Mouse (Mus musculus) kidney, adult 11 months (tissue): Measurements from ENCODE around the gene 3425401B19Rik.
A peak's percentile ranks its signal among the peaks of the same experiment; 100 is the strongest.

Experiments
- DNase-seq: peaks from one replicate; pipeline ENCODE4 v3.0.0; 2022

The 3425401B19Rik gene

DNA sequence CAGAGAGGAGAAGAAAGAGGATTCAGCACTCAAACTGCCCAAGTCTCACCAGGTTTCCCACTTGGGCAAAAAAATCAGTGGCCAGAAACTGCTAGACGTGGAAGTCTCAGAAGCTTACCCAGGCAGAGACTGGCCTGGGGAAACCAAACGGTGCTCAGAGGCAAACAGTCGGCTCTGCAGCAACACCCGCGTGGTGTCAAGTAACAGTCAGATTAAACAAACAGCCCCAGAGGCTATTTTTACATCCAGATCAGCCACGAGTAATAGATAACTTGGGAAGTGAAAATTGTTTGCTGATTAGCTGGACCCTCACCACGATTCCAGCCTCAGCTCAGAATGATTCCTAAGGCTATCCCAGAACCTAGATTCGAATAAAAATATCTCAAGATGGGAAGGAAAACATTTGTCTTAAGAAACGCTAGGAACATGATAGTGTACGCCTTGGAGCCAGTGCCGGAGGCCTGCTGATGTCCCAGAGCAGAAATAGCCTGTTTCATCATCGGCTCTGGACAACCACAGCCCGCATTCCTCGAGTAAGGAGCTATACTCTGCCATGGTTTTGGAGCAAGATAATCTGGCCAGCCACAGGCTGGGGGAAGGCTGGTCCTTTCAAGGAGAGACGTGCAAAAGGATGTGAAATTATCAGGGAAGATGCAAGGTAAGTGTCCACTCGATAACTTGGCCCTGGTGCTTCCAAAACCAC, at the start of gene 3425401B19Rik:
Gene 3425401B19Rik, minus strand, starts transcription at position 170 of the 703 bp plus-strand sequence.
- no peak for DNase-seq

DNA sequence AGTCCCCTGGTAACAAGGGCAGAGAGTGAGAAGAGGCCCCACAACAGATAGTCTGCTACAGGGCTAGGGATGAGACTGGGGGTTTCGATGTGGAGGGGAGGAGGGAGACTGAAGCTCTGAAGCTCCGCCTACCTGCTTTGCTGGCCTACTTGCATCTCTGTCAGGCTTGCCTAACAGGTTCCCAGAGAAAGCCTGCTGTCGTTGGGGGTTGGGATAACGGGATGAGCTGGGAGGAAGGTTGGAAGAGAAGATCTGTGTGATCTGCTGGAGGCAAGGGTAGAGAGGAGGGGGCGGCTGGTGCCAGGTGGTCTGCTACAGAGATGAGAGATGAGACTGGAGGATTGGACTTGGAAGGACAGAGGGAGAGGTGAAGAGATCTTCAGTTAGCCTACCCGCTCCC, 47.9 kb upstream of the 3425401B19Rik start:
- no peak for DNase-seq

DNA sequence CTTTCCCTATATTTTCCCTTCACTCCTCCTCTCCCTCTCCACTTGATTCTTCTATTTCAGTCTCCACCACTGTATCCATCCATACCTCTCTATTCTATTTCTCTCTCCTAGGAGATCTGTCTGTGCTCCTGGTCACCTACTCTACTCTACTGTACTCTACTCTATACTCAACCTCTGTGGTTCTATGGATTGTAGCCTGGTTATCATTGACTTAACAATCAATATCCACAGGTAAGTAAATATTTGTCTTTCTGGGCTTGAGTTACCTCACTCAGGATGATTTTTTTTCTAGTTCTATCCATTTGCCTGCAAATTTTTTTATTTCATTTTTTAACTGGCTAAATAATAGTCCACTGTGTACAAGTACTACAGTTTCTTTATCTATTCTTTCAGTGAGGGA, 41.8 kb upstream of the 3425401B19Rik start:
- DNase-seq, result no peak

DNA sequence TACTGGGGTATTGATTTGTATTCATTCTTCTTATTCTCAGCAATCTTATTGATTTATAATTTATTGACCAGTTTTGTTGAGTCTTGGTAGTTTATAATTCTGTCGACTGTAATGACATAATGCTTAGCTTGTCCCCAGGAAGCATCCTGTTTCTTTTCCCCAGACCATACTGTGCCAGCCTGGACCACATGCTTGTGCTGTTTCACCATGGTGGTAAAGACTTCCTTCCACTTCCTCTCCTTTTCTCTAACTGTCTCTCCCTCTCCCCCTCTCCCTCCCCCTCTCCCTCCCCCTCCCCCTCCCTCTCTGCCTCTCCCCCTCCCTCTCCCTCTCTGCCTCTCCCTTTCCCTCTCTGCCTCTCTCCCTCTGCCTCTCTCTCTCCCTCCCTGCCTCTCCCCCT, 36.4 kb upstream of the 3425401B19Rik start:
- DNase-seq, result no peak

DNA sequence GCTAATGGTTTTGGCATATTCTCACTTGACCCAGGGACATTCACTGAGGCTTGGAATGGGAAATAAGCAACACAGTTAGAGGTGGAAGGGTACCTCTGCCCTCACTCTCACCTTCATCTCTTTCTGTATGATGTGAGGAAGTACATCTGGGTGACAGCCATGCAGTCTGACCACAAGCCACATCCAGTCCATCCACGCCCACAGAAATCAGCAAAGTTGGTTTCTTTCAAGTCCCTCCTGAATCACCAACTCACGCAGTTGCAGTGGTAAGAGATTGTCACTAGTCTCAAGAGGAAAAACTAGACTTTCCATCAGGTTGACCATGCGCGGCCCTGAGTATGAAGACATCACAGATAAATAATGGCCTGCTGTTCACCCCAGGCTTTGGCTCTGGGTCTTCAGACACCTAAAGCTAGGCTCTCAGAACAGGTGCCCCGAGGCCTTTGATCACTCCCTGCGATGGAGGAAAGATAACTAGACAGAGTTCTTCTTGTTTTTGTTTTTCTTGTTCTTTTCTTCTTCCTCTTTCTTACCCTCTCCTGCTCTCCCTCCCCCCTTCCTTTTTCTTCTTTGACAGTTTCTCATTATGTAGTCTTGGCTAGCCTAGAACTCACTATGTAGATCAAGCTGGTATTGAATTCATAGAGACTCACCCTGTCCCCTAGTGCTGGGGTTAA, 31.8 kb upstream of the 3425401B19Rik start:
- DNase-seq, result no peak

DNA sequence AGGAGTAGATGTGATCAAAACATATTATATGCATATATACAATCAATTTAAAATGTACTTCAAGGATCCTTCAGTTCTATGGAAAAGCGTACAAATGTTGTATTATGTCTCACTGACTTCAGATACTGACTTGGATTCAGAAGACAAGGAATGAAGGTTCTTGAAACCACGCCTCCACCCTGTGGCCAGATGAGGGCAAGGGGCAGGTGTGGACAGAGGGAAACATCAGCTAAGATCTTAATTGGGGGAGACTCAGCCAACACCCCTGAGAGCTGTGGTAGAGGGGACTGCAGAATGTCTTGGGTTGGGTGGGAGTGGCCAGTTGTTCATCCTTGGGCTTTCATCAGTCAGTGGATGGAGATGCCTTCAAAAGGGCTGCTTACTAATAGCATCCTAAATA, 30.4 kb upstream of the 3425401B19Rik start:
- no peak for DNase-seq

DNA sequence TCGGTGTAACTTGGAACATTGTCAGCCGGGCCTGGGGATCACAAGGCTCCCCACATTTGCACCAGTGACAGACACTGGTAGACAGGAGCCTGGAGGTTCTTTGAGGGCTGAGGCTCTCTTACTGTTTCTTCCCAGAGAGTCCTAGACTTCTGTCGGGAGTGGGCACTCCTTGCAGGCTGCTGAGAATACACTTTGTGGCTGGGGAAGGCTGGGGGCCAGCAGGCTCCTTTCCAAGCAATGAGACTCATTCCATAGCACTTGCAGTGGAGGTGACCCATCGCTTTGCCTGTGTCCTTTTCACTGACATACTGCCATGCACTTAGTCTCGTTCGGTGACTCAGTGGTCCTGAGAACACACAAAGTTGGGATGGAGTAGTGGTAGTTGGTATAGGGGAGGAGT, 30.0 kb upstream of the 3425401B19Rik start:
- DNase-seq, result no peak

DNA sequence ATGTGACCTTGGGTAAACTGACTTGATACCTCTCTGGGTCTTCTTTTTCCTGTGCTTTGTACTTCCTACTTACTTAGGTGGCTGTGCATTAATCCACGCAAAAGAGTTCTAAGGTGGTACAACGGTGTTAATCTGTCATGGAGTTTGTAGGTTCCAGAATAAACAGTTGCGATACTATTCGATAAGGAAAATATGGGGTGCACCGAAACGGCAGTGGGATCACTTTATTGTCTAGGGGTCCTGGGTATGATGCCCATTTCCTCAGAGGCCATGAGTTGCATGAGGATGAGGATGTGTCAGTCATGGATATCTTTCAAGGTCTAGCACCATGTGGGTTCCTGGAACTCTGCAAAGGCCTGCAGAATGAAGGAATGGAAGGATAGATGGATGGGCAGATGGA, 24.8 kb upstream of the 3425401B19Rik start:
- no peak for DNase-seq

DNA sequence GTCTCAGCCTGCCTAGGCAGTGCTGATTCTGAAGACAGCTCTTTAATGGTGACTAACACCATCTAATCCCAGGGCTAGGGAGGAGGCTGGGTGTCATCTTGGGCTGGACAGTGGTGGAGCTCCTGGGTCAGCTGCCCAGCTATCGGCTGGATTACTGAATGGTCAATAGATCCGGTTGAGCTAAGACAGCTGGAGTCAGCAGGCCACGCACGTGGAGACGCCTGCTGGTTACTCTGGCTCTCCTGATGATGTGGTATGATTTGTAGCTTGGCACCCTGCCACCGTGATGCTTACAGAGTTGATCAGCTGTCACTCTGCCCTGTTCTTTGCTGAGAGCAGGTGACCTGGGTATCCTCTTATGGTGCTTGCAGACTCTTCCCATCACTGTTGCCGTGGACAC, 23.7 kb upstream of the 3425401B19Rik start:
- DNase-seq, result no peak

DNA sequence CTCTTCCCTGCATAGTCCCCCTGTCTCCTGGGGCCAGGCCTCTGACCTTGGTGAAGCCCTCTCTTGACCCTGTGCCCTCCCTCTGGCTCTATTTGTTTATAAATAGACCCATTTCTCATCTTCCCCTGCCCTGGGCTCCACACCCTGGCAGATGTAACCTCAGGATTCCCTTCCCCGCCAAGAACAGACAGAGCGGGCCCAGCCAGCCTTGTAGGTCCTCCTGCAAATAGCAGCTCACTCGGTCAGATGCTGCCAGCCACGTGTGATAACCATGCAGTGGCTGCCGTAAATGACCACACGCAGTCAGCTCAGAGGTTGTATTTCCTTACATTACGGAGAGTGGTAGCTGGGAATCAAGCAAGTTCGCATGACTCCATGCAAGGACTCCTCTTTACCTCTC, 22.8 kb upstream of the 3425401B19Rik start:
- no peak for DNase-seq

DNA sequence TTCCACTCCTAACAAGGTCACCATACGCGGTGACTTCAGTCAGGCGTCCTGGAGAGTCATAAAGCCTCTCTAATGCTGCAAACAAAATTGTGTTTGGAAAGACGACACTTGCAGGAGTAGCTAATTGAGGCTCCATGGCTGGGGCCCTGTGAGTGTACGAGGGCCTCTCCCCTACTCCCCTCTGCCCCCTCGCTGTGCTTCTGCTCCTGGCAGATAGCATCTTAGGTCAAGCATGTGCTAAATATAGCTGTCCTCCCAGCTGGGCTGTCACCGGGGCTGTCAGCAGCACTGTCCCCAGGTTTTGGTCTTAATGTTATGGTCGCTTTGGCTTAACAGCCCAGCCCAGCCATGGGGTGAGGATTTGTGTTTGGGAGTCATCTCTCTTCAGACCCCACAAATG, 15.9 kb upstream of the 3425401B19Rik start:
- no peak for DNase-seq

DNA sequence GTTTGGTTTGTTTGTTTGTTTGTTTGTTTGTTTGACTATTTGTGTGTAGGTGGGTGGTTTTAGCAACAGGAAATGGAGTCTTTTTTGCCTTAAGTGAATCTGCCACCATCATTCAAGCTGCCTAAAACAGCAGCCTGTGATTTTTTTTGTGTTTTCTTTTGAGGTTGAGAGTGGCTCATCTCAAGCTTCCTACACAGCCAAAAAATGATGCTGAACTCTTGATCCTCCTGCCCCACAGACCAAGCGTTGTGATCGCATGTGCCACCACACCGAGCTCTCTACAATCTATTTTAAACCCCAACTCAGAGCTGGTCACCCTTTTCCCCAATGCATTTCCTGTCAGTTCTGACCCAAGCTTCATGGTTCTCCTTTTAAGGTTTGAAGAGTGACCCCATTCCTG, 13.5 kb upstream of the 3425401B19Rik start:
- no peak for DNase-seq

DNA sequence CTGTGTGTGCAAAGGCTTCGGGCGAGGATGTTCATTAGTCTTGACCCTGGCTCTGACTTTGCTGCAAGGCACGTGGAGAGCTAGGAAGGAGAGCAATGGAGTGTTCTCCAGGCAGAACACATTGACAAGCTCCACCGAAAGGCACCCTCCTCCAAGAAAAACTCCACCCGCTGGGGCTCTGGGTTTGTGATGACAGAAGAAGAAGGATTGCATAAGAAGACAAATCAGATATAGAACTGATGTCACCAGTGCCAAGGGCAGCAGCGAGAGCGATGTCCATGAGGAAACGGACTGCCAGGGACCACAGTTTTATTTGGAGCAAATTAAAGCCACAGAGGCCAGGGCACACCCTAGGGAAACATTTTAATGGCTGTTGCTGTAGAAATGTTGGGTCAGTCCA, 12.7 kb upstream of the 3425401B19Rik start:
- DNase-seq, result no peak

DNA sequence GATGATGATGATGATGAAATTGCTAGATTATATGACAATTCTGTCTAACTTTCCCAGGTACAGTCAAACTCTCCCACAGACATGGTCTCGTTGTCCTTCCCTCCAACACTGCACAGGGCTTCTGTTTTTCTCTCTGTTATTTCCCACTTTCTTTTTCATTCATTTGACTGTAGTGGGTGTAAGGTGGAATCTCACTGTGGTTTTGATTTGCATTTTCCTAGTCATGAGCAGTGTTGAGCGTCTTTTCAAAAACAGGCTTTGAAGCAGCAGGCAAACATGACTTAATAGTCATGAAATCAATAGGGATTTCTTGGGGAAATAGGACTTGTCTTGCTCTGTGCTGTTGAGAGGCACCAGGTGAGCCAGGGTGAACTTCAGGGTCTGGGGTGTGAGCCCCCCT, 11.3 kb upstream of the 3425401B19Rik start:
- DNase-seq, result no peak

DNA sequence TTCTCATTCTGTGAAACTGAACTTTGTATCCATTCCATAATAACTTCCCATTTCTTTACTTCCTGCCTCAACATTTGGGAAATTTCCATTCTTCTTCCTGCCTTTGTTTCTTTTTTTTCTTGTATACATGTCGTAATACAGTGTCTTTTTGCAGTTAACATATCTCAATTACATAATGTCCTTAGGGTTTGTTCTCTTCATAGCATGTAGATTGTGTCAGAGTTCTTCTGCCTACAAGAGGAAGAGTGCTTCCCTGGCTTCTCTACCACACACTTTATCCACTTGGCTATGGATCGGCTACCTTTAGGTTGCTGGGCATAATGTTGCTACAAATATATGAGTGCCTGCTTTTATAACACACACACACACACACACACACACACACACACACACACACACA, 10.8 kb upstream of the 3425401B19Rik start:
- DNase-seq, result no peak

DNA sequence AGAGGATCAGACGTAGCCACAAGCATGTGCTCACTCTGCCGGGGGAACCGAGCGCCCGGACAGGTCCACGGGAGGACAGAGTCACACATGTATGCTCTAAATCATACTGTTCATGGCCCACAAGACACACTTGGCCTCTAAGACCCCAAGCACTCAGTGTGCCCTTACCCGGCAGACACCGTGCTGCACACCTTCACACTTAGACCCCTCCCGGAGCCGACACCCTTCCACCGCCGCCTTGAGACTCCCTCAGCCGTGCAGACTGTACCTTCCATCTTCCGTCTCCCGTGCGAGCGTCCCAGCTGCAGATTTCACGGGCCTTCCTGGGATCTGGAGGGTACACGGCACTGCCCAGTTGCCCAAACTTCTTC, 373 bp downstream of the 3425401B19Rik start:
- no peak for DNase-seq

DNA sequence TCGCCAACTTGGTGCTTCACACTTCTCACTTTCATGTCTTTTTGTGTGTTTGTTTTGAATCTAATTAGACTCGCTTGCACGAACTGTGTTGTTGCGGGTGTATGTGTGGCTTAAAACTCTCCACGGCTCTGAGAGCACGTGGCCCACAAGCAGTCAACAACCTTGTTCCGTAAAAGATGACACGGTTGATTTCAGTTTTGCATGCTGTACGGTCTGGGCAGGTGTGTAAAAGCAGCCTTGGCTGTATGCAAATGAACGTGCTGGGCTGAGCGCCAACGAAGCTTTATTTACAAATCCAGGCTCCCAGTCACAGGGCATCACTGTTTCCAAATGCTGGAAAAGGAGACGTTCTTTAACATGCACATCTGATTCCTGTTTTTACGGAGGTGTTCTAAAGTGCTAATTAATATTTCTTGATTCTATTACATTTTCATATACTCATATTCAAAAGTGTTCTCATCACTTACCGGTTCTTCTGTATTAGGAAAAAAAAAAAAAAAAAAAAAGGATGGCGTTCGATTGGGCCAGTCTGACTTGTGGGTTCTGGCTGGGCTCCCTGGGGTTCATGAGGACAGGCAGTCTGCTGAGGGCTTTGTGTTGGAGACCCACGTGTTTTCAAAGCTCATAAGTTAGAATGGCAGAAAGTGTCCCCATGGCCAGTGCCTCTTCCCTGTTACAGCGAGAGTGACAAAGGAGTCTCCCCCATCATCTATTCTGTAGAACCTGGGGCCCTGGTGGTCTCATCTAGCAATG, 935 bp downstream of the 3425401B19Rik start:
- DNase-seq, result peak; percentile 19

DNA sequence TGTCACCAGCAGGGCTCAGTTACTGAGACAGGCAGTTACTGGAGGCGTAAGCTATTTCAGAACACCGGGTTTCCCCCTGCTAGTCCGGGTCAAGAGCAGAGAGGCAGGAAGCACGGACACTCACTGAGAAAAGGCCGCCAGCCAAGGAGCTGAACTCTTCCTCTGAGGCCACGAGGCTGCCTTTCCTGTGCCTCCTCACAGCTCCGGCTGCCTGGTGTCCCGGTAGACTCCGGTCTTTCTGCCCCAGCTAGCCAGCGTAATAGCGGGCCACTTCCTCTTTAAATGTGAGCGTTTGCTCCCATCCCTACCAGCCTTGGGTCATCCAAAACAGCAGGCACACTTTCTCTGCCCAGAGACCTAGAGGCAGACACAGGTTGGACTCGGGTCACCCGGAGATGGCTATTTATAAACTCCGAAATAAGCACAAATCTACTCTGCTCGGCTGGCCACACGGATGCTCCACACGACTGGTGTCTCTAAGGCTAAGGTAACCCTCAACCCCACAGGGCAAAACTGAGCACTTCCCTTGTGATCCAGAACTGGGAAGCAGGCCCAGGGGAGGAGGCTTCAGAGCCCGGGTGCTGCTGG, 1.7 kb downstream of the 3425401B19Rik start:
- peak; percentile 19 for DNase-seq

DNA sequence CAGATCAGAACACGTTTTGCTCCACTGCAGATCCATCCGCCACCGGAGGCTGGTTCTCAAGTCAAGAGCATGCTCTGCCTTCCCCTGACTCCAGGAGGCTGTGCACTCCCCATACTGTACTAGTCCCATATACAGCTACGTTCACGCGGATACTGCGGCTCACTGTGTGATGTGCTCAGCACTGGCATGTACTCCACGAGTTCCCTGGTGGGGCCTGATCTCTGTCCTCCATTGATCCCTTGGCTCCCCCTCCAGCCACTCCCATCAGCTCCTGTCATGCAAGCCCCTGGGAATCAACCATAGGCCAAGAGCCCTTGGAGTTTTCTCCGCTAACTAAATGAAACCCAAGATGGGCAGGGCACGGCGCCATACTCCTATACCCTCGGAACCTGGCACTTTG, 2.6 kb downstream of the 3425401B19Rik start:
- DNase-seq, result no peak

DNA sequence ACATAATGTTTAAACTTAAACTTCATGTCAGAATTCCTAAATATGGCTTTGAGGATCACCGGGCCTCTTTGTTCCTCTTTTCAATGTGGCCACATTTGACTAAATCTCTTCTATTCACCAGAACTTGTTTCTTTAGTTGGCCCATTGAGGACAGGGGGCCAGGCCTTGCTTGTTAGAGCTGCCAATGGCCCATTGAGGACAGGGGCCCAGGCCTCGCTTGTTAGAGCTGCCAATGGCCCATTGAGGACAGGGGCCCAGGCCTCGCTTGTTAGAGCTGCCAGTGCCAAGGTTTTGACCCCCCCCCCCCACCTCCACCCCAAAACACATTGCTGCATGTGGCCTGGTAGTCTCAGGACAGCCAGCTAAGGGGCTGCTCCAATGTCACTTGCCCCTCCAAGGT, 3.5 kb downstream of the 3425401B19Rik start:
- DNase-seq, result no peak

DNA sequence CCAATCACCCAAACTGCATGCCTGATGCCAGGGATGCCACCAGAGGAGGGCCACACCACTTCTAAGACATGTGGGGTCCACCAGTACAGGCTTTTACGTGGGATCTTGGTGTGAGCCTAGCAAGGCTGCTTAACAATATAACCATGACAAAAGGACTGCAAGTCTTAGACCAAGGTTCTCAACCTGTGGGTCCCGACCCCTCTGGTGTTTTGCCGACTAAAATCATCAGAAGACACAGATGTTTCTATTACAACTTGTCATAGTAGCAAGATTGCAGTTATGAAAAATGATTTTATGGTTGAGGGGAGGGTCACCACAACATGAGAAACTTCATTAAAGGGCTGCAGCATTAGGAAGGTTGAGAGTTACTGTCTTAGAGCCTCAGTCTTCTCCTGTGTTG, 6.5 kb downstream of the 3425401B19Rik start:
- no peak for DNase-seq

DNA sequence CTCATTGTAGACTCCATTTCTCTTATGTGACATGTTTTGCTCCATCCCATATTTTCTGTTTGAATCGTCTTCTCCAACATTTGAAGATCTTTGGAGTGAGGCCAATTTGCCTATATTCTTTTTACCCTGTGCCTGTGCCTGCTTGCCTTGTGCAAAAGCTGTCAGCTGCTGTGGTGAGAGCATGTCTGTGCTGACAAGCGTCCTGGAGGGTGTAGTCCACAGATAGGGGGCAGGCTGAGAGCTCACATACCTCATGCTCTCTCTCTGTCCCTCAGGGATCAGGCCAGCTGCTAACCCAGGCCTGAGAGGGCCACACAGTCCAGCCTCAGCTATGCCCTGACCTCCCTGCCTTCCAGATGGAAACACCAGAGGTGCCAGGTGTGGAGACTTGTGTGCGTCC, 11.9 kb downstream of the 3425401B19Rik start:
- DNase-seq, result no peak

DNA sequence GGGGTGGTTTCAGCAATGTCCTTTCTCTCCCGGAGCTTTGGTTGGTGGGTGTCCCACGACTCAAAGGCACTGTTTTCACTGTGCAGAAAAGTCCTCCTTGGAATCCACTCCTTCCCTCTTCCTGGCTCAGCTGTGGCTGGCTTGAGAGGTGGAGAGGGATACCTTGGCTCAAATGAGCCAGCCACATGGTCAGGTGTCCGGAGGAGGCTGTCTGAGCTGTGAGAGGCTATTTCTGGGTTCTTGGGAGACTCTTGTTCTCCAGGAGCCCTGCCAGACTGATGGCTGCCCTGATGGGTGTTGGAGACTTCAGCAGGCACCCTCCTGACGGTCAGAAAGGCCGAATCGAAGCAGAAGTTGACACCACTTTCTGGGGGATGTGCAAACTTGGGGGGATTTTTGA, 22.0 kb downstream of the 3425401B19Rik start:
- DNase-seq, result no peak

DNA sequence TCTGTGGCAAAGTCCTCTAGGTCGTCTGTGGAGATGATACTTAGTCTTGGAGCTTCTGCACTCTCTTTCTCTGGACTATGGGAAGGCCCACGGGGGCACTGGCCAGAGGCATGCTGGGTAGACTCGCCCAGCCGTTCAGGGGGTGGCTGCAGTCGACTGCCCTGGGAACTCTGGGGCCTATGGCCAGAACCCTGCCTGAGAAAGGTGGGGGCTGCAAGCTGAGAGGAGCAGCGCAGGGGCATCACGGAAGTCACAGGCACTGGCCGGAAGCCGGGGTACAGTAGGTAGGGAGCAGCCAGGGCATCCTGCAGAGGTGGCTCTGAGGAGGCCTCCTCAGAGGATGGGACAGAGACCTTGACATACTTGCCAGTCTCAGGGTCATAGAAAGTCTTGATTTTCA, 25.3 kb downstream of the 3425401B19Rik start:
- DNase-seq, result no peak
